Mouse (Mus musculus): ENCODE measurements at regions not wholly inside any gene's neighbourhood (a gene's known extent, or its start where the extent isn't known, plus 50 kb on each side); places are given as distances from the start of the nearest gene placed in this dataset.
"Not testable (repeated sequence)": the region's sequence is repeated elsewhere in the genome, so short reads cannot be mapped to it uniquely, and the experiment has no call there.

GRCm38 (mm10) chr1:136682311-136682710, 57.6 kb downstream of the Zfp281 start:
- not testable (repeated sequence) for TF ChIP-seq POLR2A (IDR thresholded peaks at IDR 0.05; ENCODE audit: insufficient read length, low read depth); CEBPB (IDR thresholded peaks at IDR 0.05; ENCODE audit: insufficient read depth, poor library complexity, severe bottlenecking)

Data from myocyte (in vitro differentiated cells).